Mouse (Mus musculus): ENCODE results near the gene Ppp1r21. TPM values are rescaled to one million over a fixed set of nuclear protein-coding genes. Genes with fewer than 3 reads are reported as not detected.
A peak's percentile ranks its signal among the peaks of the same experiment; 100 is the strongest.

Gene Ppp1r21
- polyA plus RNA-seq, 1 experiment, result 18.2 TPM

- DNase-seq (ENCODE audit: low read depth, low spot score), result no peak
- WGBS, result 15% methylated on average over 14 of the region's 14 CpGs
Measured at GRCm38 (mm10) chr17:88598570-88599368, 68.9 kb downstream of the Ppp1r21 start.

DNA sequence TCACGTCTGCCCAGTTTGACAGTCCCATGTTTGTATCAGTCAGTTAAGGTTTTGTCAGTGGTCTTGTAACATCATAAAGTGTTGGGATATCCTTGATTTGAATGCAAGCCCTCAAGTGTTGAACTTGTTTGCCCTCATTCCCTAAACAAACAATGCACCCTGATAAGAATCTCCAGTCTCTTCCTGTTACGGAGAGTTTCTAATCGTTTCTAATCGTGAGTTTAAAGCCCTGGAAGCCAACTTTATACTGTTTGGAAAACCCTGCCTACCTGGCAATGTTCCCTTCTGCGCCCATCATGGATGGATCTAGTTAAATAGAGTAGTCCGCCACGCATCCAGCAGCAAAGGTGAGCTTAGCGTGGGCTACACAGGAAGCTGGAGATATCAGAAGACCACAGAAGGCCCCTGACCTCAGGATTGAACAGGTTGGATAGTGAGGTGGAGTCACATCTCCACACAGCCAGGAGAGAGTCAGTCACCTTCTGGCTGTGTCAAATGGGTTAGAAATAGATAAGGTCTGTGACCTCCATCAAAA lies 70.6 kb downstream of the Ppp1r21 start:
- WGBS, result 25% methylated on average over 8 of the region's 8 CpGs
- no peak for DNase-seq (ENCODE audit: low read depth, low spot score)

DNA sequence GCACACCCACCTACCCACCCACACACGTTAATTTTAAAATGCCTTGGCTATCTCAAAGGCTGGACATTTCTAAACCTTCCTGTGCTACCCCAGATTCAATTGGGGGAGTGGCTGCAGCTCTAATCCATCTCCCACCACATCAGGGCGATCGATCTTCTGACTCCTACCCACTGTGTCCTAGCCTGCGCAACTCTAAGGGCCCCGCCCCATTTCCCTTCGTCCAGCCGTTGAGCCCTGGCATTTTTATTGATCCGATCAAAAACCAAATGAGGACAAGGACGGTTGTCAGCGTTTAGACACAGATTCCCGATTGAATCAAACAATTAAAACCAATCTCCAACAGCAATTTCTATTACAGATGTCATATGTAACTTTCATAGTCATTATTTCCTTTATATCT lies 74.0 kb downstream of the Ppp1r21 start:
- no peak for DNase-seq (ENCODE audit: low read depth, low spot score)
- 69% methylated on average over 11 of the region's 11 CpGs for WGBS

- 46% methylated on average over 2 of the region's 2 CpGs for WGBS
- DNase-seq (ENCODE audit: low read depth, low spot score), result no peak
Measured at GRCm38 (mm10) chr17:88606056-88606455, 76.1 kb downstream of the Ppp1r21 start.

DNA sequence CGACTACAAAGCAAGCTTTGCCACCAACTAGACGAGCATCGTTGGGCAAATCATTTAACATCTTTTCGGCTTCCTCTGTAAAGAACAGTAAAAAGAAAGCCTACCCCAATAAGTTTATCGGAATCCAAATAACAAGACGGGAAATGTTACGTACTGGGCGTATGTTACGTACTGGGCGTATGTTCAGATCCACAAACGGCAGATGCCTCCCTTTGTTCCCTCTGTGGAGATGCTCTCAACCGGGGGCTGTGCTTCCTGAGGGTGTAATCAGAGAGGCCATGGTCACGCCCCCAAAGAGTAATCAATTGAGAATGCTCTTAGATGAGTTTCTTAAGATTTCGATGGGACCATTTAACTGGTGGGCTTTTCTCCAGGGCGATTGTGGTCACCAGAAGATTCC lies 79.4 kb downstream of the Ppp1r21 start:
- DNase-seq (ENCODE audit: low read depth, low spot score), result no peak
- WGBS, result 82% methylated on average over 15 of the region's 15 CpGs

GRCm38 (mm10) chr17:88611057-88611456 lies 81.1 kb downstream of the Ppp1r21 start:
- 69% methylated on average over 2 of the region's 2 CpGs for WGBS
- no peak for DNase-seq (ENCODE audit: low read depth, low spot score)

DNA sequence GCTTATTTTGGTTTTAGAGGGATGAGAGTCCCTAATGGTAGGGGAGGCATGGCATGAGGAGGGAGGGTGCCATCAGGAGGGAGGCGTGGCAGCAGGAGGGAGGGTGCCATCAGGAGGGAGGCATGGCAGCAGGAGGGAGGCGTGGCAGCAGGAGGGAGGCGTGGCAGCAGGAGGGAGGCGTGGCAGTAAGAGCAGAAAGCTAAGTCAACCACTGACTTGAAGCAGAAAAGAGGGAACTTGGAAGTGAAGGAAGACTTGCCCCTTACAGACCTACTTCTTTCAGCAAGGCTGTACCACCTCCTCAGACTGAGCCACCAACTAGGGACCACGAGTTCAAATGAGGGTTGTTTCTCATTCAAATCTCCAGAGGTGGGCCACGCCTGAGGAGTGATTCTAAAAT lies 83.3 kb downstream of the Ppp1r21 start:
- 41% methylated on average over 6 of the region's 6 CpGs for WGBS
- no peak for DNase-seq (ENCODE audit: low read depth, low spot score)

GRCm38 (mm10) chr17:88613721-88614120 lies 83.8 kb downstream of the Ppp1r21 start:
- DNase-seq (ENCODE audit: low read depth, low spot score), result no peak
- WGBS, result 65% methylated on average over 3 of the region's 3 CpGs

- 9% methylated on average over 3 of the region's 3 CpGs for WGBS
- no peak for DNase-seq (ENCODE audit: low read depth, low spot score)
Measured at GRCm38 (mm10) chr17:88614234-88614633, 84.3 kb downstream of the Ppp1r21 start.

DNA sequence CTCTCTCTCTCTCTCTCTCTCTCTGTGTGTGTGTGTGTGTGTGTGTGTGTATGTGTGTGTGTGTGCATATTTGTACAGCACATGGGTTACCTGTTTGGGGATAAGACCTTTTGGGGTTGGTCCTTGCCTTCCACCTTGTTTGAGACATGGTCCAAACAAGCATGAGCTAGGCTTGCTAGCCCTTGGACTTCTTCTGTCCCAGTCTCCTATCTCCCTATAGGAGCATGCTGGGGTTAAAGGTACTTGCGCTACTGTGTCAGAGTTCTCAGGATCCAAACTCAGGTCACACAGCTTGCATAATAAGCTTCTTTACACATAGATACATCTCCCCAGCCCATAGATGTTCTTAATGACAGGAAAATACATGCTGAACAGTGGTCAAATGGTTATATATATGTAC lies 84.8 kb downstream of the Ppp1r21 start:
- 75% methylated on average over 1 of the region's 1 CpGs for WGBS
- no peak for DNase-seq (ENCODE audit: low read depth, low spot score)

GRCm38 (mm10) chr17:88615492-88616155 lies 85.7 kb downstream of the Ppp1r21 start:
- DNase-seq (ENCODE audit: low read depth, low spot score), result no peak
- WGBS, result 34% methylated on average over 1 of the region's 1 CpGs

DNA sequence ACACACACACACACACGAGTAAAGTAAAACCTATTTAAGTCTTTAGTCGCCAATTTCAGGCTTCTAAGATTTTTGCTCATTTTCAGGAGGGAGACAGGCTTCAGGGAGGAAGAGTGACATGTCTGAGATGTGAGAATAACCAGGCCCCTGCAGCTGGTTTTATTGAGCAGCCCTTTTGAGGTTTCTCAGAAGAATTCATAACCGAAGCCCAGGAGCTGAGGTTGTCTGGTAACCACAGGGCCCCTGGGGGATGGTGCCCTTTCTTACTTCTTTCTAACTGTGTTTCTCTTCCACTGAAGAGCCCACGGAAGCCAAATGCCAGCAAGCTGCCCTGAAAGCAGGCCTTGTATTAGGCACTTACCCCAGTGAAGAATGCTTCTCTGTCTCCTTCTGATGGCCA lies 91.0 kb downstream of the Ppp1r21 start:
- no peak for DNase-seq (ENCODE audit: low read depth, low spot score)
- WGBS, result 74% methylated on average over 4 of the region's 4 CpGs

- 57% methylated on average over 3 of the region's 3 CpGs for WGBS
Measured at GRCm38 (mm10) chr17:88621374-88621773, 91.5 kb downstream of the Ppp1r21 start.

GRCm38 (mm10) chr17:88622711-88623110 lies 92.8 kb downstream of the Ppp1r21 start:
- WGBS, result 93% methylated on average over 1 of the region's 1 CpGs
- no peak for DNase-seq (ENCODE audit: low read depth, low spot score)

More at GRCm38 (mm10) chr17:88621374-88621773, 91.5 kb downstream of the Ppp1r21 start:
- DNase-seq (ENCODE audit: low read depth, low spot score), result no peak

DNA sequence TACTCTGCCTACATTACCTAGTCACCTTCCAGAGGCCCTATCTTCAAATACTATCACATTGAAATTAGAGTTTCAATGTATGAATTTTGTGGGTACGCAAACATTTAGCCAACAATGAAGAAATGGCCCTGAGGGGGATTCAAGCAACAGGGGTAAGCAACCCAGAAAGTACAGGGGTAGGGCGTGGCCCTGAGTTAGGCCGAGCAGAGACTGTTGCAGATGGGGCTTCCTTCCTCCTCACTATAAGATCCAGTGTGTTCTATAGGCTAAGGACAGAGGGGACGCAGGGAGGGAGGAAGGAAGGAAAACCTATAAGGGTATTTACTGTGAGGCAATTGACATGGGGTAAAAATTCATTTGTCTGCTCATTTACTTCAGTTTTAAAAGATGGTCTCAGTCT lies 94.5 kb downstream of the Ppp1r21 start:
- 95% methylated on average over 4 of the region's 4 CpGs for WGBS
- DNase-seq (ENCODE audit: low read depth, low spot score), result no peak

DNA sequence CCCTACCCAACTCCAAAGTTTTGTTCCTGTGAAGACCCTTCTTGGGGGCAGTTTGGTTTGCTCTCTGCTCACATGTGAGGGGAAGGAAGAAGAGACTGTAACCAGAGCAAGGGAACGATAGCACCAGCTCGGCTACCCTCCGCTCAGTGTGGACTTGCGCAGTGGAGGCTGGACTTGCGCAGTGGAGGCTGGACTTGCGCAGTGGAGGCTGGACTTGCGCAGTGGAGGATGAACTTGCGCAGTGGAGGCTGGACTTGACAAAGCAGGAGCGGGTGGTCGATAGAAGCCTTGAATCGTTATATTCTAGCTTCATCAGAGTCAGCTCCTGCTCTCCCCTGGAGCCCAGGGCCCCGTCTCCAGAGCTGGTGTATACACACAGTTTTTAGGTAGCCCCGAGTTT lies 95.4 kb downstream of the Ppp1r21 start:
- DNase-seq (ENCODE audit: low read depth, low spot score), result no peak
- WGBS, result 94% methylated on average over 13 of the region's 13 CpGs

DNA sequence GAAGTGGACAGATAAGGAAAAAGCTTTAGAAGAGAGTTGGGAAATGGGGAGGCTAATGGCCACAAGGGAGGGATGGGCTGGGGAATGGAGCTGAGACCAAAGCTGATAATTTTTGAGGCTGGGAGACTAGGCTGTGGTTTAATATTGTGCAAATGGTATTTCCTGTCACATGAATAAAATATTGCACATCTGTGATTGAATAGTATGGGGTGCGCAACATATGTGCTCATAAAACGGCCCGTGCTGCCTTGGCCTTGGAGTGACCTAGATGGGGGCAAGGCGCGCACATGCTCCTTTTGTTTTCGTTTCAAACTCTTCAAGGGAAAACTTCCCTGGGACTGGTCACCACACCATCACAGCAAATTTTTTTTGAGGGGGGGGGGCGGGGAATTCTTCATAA lies 96.0 kb downstream of the Ppp1r21 start:
- no peak for DNase-seq (ENCODE audit: low read depth, low spot score)
- 59% methylated on average over 7 of the region's 7 CpGs for WGBS

DNA sequence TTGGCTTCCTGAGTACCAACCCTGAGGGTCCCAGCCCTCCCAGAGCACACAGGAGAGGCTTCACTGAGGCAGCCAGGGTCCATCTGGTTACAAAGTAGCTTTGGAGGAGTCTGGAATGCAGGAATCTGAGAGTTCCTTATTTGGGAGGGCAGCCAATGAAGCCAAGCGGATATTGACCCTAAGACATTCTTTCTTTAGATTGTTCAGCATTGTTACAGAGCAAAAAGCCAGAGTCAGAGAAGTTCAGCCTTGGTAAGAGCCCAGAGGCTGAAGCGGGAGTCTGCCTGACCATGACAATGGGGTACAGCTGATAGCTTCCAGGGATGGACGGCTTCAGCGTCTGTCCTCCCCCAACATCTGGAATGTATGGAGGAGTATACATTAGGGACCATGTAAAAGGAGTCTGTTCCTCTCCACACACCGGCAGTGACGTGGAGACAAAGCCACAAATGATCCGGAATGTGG lies 96.5 kb downstream of the Ppp1r21 start:
- WGBS, result 38% methylated on average over 7 of the region's 7 CpGs
- no peak for DNase-seq (ENCODE audit: low read depth, low spot score)

GRCm38 (mm10) chr17:88627150-88627549 lies 97.2 kb downstream of the Ppp1r21 start:
- DNase-seq (ENCODE audit: low read depth, low spot score), result peak; percentile 89
- 9% methylated on average over 7 of the region's 7 CpGs for WGBS

DNA sequence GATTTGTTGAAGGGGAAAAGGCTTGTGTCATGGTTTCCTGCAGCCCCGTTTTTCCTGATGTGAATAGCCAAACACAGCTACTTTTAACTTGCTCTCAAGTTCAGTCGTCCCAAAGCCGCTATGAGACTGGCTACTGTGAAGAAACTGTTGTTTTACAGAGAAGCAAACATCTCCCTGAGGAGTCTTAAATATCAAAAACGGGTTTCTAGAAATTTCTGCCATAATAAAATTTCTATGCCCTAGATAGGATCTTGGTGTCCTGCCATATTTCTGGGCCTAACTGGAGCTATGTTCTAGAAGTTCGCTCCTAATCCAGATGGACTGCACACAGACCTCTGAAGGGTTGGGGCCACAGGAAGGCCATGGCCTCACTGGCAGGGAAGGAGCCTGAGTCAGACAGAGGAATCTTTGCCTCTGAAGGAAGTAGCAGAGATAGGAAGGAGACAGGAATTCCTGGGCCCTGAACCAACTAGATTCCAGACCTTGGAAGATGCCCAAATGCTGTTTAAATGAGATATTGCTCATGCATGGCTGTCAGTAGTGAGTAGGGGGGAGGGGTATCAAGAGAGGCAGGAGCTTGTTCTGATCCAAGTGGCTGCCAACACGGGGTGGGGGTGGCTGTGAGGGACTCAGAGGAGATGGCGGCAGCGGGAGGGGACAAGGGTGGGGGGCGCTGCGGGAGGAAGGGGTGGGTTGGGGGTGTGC lies 98.9 kb downstream of the Ppp1r21 start:
- no peak for DNase-seq (ENCODE audit: low read depth, low spot score)
- 50% methylated on average over 10 of the region's 10 CpGs for WGBS
